Mouse (Mus musculus) adrenal gland, adult (tissue): ENCODE measurements at regions not wholly inside any gene's neighbourhood (a gene's known extent, or its start where the extent isn't known, plus 50 kb on each side); places are given as distances from the start of the nearest gene placed in this dataset.
"Not testable (repeated sequence)": the region's sequence is repeated elsewhere in the genome, so short reads cannot be mapped to it uniquely, and the experiment has no call there.

Experiments
- DNase-seq, 2 experiments: peaks; one replicate each; pipeline ENCODE4 v3.0.0; 2022 to 2023; ENCODE audit warnings: low spot score in 1 of 2; ENCODE audit not compliant: inconsistent age in 2 of 2

GRCm38 (mm10) chr12:69486903-69487302 is 95.9 kb downstream of the Vcpkmt start:
- no peak for DNase-seq

- DNase-seq = peak; percentile 50 to 76
These were observed 96.9 kb downstream of the Vcpkmt start for GRCm38 (mm10) chr12:69485652-69486651.

GRCm38 (mm10) chr12:69481420-69481819 is 101.4 kb downstream of the Vcpkmt start:
- DNase-seq = no peak

GRCm38 (mm10) chr12:69476631-69477091 is 104.4 kb upstream of the Gm9887 start:
- DNase-seq = no peak

- DNase-seq = no peak
These were observed 103.9 kb upstream of the Gm9887 start for GRCm38 (mm10) chr12:69476131-69476530.

- peak; percentile 56 to 65 for DNase-seq
These were observed 102.8 kb upstream of the Gm9887 start for GRCm38 (mm10) chr12:69474916-69475661.

GRCm38 (mm10) chr12:69474141-69474915 is 102.1 kb upstream of the Gm9887 start:
- DNase-seq = peak in 1 of 2 experiments; percentile 52

- DNase-seq = no peak
These were observed 101.3 kb upstream of the Gm9887 start for GRCm38 (mm10) chr12:69473379-69474057.

GRCm38 (mm10) chr12:69472912-69473311 is 100.7 kb upstream of the Gm9887 start:
- DNase-seq = peak in 1 of 2 experiments; percentile 49

- no peak for DNase-seq
These were observed 99.6 kb upstream of the Gm9887 start for GRCm38 (mm10) chr12:69471876-69472275.

GRCm38 (mm10) chr12:69469004-69469403 is 96.7 kb upstream of the Gm9887 start:
- DNase-seq = no peak

GRCm38 (mm10) chr12:69467363-69467762 is 95.1 kb upstream of the Gm9887 start:
- DNase-seq = no peak

GRCm38 (mm10) chr12:69464906-69465305 is 92.6 kb upstream of the Gm9887 start:
- DNase-seq = no peak

- DNase-seq = not testable (repeated sequence)
These were observed 91.1 kb upstream of the Gm9887 start for GRCm38 (mm10) chr12:69463327-69463726.

- peak; percentile 61 to 87 for DNase-seq
These were observed 89.9 kb upstream of the Gm9887 start for GRCm38 (mm10) chr12:69461888-69462840.

- peak in 1 of 2 experiments; percentile 73 for DNase-seq
These were observed 88.4 kb upstream of the Gm9887 start for GRCm38 (mm10) chr12:69460552-69461079.

GRCm38 (mm10) chr12:69458170-69458841 is 86.0 kb upstream of the Gm9887 start:
- DNase-seq = peak; percentile 75 to 89

GRCm38 (mm10) chr12:69456746-69457145 is 84.5 kb upstream of the Gm9887 start:
- no peak for DNase-seq
